Mouse (Mus musculus): ENCODE data around the gene Myh9.
"Not testable (repeated sequence)": the region's sequence is repeated elsewhere in the genome, so short reads cannot be mapped to it uniquely, and the experiment has no call there.

Myh9 gene

DNA sequence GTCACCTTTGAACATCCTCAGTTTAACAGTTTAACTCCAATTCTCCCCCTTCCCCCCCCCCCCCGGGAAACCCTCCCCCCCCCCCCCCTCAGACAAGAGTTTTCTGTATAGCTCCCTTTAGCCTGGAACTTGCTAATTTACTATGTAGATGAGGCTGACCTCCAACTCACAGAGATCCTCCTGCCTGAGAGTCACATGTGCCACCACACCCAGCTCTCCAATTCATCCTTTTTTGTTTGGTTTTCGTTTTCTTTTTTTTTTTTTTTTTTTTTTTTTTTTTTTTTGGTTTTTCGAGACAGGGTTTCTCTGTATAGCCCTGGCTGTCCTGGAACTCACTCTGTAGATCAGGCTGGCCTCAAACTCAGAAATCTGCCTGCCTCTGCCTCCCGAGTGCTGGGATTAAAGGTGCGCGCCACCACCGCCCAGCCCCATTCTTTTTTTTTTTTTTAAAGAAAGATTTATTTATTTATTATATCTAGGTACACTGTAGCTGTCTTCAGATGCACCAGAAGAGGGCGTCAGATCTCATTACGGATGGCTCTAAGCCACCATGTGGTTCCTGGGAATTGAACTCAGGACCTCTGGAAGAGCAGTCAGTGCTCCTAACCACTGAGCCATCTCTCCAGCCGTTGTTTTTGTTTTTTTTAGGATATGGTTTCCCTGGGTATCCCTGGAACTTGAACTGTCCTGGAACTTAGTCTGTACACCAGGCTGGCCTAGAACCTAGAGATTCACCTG lies 25.4 kb upstream of the Myh9 start:
- DNase-seq (ENCODE audit: low spot score) = not testable (repeated sequence)

DNA sequence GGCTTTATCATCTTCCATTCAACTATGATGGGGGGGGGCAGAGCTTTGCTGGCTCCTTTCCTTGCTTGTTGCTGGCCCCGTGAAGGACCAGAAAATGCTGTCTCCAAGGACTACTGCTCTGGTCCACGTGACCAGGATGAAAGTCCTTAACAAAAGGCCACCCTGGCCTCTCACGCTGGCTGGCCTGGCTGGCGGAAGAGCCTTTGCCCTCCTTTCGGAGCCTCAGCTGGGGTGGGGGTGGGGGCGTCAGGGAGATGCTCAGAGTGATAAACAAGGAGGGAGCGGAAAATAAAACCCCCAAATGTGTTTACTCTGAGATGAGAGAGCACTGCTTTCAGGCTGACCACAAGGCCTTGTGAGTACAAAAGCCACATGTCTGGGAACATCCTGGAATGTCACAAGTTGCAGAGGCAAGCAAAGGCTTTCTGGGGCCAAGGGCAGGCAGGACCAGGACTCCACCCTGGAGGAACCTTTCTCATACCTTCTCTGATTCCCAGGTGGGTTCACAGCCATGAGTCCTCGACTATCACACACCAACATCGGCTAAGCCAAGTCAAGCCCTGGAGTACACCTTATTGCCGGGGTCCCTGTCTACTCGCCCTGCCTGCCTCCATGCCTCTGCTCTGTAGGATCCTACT lies 24.7 kb upstream of the Myh9 start:
- DNase-seq (ENCODE audit: low spot score) = no peak

DNA sequence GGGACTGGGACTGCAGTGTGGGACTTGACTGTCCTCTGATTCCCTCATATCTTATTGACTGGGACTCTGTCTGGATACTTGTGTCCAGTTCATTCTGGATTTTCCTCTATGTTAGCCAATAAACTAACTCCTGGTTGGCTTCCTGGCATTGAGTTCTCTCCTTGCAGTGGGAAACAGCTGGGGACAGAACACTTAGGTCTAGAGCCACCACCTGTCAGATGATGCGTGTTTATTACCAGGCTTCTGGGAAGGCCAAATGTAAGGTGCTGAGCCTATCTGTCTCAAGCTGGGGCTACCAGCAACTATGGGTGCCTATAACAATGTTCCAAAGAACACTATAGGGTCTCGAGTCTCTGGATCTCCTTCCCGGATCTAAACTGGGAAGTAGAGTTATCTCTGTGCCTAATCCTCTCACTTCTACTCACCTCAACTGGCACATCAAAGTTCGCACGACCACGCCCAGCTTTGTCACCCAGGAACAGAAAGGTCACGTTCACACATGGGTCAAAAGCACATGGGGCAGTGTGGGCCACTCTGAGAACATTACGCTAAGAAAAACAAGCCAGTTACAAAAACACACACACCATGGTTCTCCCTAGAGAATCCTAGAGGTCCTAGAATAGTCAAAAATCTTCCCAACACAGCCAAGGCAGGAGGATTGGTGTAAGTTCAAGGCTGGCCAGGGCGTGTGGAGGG lies 22.2 kb upstream of the Myh9 start:
- no peak for DNase-seq (ENCODE audit: low spot score)

DNA sequence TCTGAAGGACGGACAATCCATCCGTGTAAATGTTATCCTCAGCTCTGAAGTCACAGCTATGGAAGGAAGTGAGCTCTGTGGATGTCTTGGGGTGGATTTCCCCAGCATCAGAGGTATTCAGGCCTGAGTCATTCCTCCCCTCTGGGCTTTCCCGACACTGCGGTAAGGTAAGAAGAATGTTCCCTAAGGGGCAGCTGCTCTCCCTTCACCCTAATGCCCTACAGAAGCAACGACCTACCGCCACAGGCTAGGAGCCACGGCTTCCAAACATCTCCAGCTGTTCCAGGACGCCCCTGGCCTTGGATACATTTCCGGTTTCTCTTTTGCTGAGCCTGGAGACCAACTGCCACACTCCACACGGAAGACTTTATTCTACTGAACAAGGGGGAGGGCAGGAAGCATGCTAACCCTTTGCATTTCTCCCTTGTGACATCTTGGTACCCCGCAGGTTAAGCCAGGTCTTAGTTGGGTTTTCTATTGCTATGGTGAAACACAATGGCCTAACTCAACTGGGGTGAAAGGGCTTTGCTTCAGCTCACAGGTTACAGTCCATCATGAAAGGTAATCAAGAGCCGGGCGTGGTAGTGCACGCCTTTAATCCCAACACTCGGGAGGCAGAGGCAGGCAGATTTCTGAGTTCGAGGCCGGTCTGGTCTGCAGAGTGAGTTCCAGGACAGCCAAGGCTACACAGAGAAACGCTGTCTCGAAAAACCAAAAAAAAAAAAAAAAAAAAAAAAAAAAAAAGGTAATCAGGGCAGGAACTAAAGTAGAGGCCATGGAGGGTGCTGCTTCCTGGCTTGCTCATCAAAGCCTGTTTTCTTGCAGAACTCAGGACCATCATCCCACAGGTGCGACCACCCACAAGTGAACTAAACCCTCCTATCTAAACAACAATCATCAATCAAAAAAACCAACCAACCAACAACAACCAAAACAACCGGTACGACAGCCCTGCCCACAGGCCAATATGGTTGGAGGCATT lies 21.3 kb upstream of the Myh9 start:
- no peak for DNase-seq (ENCODE audit: low spot score)

DNA sequence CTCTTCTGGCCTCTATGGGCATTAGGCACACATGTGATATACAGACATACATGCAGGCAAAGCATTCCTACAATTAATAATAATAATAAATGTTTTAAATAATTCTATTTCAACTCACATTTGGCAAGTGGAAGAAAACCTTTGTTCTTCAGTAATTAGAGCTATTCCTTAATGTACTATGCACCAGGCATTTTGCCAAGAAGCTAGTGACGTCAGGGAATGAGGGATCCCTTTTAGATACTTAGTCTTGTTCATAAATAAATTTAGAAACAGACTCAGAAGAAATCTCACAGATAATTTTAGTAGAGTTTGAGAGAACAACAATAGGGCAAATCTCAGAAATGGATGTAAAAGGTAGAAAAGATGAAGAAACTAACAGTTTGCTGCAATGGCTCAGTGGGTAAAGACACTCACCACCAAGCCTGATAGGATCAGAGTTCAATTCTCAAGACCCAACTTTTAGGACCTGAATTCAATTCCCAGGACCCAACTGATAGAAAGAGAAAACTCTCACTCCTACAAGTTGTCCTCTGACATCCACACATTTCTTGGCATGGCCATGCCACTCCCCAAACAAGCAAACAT lies 18.2 kb upstream of the Myh9 start:
- no peak for DNase-seq (ENCODE audit: low spot score)

DNA sequence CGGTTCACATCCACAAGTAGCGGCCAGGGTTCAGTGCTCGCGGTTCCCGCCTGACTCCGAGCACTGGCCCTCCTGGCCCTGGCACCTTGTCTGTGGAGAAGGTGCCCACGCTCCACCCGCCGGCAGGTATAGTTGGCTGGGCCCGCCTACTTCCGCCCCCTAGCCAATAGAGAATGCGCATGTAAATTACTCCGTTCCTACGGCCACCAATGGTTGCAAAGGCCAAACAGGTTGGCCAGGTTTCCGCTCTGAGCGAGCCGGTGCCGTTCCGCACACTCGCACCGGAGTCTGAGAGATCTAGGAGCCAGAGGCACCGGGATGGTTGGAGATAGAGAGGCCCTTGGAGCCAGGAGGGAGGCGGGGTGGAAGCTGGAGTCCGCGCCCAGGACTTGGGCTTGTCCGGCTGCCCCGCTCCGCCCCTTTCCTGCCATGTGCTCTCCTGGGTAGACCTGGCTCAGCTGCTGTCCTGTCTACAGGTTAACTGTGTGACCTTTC lies 15.7 kb upstream of the Myh9 start:
- peak; percentile 67 for DNase-seq (ENCODE audit: low spot score)

DNA sequence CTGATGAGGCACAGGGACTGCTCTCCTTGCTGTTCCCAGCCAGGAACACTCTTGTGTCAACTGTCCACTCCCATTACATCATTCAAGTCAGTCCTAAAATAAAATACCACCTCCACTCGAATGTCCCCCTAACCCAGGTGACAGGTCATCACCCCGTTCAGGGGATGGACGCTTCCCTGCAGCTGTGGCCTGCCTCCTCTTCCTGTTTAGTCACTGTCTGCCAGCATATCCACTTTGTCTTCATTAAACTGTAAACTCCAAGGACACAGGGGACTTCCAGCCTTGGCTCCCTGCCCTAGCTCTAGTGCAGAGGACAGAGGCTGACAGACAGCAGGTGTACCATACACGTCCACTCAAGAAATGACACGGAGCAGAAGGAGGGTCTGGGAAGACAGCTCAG lies 14.6 kb upstream of the Myh9 start:
- DNase-seq (ENCODE audit: low spot score) = no peak

DNA sequence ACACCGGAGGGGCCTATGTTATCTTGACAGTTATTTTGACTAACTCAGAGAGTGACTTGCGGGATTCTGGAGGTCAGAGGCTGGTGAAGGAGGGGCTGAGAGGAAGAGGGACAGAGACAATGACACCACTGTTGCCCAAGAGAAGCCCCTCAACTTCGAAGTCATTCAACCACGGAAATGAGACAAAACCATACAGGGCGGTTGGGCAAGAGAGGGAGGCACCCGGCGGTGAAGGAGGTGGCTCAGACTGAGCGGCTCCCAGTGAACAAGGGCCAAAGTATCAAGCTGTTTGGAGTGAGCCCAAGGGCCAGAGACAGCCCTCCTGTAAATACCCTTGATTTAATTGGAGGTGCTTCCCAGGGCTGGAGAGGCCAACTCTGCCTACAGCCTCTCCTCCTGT lies 13.3 kb upstream of the Myh9 start:
- no peak for DNase-seq (ENCODE audit: low spot score)

DNA sequence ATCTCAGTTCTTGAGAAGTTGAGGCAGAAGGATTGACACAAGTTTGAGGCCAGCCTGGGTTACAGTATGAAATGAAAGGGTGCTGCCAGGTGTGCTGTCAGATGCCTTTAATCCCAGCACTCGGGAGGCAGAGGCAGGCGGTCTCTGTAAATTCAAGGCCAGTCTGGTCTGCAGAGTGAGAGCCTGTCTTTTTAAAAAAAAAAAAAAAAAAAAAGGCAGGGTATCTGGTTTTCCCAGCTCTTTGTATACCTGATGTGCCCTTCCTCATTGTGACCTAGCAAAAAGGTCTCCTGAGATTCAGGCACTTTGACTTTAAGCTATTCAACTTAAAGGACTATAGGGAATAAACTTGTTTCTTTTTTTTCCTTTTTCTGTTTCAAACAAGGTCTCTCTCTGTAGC lies 10.0 kb upstream of the Myh9 start:
- DNase-seq (ENCODE audit: low spot score) = no peak

DNA sequence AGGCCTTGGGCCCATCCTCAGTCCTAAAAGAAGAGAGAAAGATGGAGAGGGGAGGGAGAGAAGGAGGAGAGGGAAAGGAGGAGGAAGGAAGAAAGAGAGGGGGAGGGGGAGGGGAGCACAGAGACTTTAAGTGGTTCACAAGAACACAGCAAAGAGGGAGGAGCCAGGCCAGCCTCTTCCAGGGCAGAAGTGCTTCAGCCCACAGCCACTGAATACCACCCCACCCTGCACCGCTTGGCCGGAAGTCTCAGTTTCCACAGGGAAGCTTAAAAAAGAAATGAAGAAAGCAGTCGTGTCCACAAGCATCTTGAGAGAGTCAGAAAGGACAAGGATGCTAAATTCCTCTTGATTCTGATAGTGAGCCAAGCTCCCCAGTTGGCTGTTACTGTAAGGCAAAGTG lies 9.2 kb upstream of the Myh9 start:
- DNase-seq (ENCODE audit: low spot score) = no peak

DNA sequence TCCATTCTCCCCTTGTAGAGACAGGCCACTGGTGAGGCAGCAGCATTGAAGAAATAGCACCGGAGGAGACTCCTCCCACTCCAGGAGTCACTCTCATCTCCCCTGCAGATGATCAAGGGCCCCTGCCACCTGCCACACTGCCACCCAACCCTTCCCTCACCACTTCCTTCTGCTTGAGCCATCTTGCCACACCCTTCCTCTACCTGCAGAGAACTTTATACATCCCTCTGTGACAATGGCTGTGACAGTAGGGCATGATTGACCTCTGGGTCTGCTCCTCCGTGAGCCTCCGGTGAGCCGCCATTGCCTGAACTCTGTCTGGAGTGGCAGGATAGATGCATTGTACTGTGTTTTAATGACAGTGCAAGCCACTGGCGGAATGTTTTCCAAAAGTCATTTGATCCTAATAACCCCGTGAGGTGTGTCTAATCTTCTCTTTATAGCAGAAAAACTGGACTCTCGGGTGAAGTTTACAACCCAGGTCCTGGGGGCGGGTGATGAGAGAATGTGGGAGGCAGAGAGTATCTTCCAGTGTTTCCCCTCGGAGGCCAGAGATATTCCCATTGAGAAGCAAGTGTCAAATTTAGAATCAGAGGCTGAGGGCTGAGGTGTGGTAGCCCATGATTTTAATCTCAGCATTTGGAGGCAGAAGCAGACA lies 7.7 kb upstream of the Myh9 start:
- DNase-seq (ENCODE audit: low spot score) = no peak

DNA sequence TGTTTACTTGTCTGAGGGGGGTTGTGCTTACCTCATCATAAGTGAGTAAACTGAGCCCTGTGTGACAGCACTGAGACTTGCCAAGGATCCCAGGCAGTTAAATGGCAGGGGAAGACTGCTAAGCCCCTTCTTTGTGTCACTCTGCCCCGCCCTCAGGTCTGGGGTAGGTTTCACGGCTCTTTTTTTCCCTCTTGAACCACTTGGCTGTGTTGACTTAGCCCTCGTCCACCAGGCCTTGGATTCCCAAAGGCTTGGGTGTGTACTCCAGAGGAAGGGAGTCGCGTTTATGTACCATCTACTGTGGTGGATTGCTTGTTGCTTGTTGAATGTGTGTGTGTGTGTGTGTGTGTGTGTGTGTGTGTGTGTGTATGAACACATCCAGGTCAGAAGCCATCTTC lies 7.1 kb upstream of the Myh9 start:
- no peak for DNase-seq (ENCODE audit: low spot score)

DNA sequence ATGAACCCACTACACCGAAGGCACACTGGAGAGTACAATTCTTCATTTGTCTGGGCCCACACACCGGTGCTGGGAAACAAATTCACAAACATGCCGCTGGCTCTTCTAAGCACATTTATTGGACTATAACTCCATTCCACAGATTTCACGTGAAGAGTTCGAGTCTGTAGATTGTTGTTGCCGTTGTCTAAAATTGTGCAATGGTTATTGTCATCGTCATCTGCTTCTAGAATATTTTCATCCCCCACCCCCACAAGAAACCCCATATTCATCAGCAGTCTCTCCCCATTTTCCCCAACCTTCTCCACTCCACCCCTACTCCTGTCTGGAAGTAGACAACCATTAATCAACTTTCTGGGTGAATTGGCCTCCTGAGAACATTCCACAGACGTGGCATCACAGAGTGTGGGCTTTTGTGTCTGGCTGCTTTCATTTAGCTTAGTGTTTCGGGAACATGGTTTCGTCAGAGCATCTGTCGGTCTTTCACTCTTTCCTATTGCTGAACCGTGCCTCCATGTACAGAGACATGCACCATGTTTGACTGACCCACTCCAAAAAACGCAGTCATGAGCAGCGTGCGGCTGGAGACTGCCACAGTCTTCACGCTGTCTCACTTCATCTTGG lies 6.6 kb upstream of the Myh9 start:
- DNase-seq (ENCODE audit: low spot score) = no peak

DNA sequence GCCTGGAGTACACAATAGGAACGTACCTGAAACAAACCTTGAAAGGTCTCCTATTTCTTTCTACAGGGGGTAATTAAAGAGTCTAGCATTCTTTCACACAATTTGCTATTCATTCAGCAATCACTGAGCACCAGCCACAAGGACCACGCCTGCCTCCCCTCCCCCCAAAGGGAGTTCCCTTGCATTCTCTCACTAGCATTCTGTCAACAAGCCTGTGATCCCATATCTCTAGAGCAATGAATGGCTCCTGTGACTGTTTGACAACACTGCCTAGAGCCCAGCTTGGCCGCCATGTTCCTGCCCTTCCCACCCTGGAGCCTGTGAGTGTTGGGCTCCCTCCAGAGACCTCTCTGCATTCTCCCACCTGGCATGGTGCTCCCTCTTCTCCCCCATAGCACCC lies 5.9 kb upstream of the Myh9 start:
- no peak for DNase-seq (ENCODE audit: low spot score)

DNA sequence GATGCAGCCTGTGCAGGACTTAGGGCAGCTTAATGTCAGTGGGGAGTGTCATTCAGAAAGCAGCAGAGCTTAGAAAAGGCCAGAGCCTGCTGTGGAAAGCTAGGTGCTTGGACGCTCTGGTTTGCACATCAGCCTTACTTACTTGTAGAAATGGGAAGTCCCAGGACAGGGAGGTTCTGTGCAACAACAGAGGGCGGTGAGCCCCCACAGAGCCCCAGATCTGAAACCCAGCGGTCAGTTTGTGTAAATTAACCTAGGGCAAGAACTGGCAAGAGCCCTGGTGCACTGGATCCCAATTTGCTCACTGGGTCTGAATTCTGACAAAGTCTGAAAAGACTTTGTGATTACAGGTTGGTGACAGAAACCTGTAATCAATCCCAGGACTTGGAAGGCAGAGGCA lies 5.1 kb upstream of the Myh9 start:
- no peak for DNase-seq (ENCODE audit: low spot score)

DNA sequence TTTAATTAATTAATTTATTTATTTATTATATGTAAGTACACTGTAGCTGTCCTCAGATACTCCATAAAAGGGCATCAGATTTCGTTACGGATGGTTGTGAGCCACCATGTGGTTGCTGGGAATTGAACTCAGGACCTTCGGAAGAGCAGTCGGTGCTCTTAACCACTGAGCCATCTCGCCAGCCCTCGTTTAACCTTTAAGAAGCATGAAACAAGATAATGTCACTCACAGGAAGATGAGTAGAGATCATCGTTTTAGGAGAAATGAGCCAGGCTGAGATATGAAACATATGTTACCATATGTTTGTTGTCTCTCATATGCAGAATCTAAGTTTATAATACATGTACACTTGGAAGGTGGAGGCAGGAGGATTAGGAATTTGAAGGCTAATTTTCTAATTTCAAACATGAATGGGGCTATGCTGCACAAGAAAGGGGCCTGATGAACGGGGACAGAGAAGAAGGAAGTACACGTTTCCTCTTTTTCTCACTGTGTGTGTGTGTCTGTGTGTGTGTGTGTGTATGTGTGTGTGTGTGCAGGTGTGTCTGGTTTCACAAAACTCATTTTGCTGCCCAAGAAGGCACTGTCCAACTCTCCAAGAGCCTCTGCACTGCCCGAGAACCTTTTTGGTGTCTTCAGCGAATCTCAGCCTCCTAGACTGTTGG lies 4.1 kb upstream of the Myh9 start:
- not testable (repeated sequence) for DNase-seq (ENCODE audit: low spot score)

DNA sequence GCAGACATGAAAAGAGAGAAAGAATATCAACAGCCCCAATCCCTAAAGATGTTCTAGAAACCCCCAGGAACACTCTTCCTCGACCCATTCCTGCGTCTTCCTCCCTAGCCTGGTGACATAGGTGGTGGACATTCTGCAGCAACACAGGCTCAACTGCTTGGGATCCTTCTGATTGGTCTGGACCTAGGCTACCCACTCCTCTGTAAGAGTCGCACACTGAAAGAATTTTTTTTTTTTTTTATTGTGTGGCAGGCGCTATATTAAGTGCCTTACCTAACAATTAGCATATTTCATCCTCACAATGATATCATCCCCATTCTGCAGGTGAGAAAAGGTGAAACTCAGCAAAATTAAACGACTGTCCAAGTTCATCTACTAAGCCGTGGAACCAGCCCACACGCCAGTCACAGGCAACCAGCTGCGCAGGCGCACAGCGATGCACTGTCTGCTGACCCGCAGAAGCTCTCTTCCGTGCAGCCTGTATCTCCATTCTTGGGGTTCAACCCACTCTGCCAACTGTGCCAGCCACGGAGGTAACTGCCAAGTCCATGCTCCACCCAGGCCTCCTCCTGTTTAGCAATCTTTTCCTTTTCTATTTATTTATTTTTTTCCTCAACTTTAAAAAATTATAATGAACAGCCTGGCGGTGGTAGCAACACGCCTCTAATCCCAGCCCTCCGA lies 3.1 kb upstream of the Myh9 start:
- no peak for DNase-seq (ENCODE audit: low spot score)

DNA sequence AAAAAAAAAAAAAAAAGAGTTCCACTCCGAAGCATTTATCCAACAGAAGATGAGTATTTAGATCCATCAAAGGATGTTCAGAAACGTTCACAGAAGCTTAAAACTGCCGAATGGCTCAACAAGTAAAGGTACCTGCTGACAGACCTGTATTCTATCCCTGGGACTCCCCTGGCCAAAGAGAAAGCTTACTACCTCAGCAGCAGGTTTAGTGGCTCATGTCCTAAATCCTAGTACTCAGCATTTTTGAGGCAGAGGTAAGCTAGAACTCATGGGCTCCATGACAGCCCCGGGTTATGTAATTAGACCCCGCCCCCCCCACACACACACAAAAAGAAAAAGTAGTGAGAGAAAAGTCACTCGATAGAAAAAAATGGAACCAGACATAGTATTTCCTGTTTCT lies 2.1 kb upstream of the Myh9 start:
- no peak for DNase-seq (ENCODE audit: low spot score)

DNA sequence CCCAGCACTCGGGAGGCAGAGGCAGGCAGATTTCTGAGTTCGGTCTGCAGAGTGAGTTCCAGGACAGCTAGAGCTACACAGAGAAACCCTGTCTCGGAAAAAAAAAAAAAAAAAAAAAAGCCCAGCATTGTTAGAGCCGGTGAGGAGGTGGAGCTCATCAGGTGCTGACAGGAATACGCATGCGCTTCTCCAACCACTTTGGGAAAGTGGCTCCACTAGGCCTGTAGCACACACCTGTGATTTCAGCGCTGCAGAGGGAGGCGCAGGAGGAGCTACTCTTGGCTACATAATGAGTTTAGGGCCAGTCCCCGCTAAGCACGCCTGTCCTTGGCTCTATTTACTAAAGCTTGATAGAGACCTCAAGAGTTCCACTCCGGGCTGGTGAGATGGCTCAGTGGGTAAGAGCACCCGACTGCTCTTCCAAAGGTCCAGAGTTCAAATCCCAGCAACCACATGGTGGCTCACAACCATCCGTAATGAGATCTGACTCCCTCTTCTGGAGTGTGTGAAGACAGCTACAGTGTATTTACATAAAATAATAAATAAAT lies 1.6 kb upstream of the Myh9 start:
- DNase-seq (ENCODE audit: low spot score) = not testable (repeated sequence)
